Mouse (Mus musculus): ENCODE data around the gene Col1a1. TPM values are rescaled to one million over a fixed set of nuclear protein-coding genes. Genes with fewer than 3 reads are reported as not detected.
"Not testable (repeated sequence)": the region's sequence is repeated elsewhere in the genome, so short reads cannot be mapped to it uniquely, and the experiment has no call there.

Col1a1 gene
- total RNA-seq, 2 experiments from 2014 or later, result 869 to 988 TPM

DNA sequence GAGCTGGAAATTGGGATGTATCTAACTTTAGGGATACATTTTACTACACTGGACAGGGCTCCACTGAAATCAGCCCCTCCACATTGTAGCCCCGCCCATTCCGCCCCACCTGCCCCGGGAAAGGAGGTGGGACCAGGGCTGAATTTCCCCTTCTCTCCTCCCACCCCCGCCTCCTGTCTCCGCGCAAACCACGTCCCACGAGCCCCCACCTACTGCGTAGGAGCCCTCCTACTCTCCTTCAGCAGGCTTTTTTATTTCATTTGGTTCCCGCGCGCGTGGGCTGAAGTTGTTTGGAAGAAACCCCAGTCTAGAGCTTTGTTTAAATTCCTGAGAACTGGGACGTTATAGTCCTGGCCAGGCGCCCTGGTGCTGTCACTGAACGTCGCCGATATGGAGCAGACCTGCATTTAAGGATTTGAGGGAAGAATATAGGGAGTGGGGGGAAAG is 1.3 kb downstream of the Col1a1 start:
- intact Hi-C loops (cut with DNase I), result loop anchor here (1.0 to 5.0 kb wide), 4 partner anchors 71 to 170 kb away; no protein-coding TSS in a partner anchor
- DNase-seq, result no peak

DNA sequence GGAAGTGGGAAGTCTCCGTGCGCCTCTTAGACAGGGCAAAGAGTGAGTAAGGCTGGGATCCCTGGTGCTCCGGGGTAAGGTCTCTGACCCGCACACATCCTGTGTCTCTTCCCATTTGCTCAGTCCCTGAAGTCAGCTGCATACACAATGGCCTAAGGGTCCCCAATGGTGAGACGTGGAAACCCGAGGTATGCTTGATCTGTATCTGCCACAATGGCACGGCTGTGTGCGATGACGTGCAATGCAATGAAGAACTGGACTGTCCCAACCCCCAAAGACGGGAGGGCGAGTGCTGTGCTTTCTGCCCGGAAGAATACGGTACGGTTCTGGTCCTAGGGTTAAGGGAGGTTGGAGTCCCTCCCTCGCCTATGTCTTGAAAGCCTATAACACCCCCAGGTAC is 1.8 kb downstream of the Col1a1 start:
- intact Hi-C loops (cut with DNase I), result loop anchor here (1.0 to 5.0 kb wide), 6 partner anchors 63 to 170 kb away; no protein-coding TSS in a partner anchor
- peak in 1 of 2 experiments; percentile 22 for DNase-seq

GRCm38 (mm10) chr11:94938296-94938695 is 2.3 kb downstream of the Col1a1 start:
- intact Hi-C loops (cut with DNase I), result loop anchor here (2.0 to 5.0 kb wide), 4 partner anchors 63 to 169 kb away; no protein-coding TSS in a partner anchor
- DNase-seq, result no peak

DNA sequence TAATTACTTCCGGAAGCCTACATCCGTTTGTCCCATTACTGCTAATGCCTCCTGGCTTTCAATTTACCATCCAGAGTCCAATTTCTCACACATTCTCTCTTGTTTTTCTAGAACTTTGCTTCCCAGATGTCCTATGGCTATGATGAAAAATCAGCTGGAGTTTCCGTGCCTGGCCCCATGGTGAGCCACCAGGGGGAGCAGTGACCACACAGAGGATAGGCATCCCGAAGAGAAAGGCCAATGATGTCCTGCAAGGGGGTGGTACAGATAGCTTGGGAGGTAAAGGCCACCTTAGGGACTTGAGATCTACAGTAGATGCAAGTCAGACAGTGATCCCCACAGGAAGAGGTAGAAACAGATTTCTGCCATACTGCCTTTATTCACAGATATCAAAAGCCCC is 3.3 kb downstream of the Col1a1 start:
- peak; percentile 85 to 89 for DNase-seq
- intact Hi-C loops (cut with DNase I), result loop anchor here (1.0 to 5.0 kb wide), 5 partner anchors 31 to 168 kb away; no protein-coding TSS in a partner anchor

DNA sequence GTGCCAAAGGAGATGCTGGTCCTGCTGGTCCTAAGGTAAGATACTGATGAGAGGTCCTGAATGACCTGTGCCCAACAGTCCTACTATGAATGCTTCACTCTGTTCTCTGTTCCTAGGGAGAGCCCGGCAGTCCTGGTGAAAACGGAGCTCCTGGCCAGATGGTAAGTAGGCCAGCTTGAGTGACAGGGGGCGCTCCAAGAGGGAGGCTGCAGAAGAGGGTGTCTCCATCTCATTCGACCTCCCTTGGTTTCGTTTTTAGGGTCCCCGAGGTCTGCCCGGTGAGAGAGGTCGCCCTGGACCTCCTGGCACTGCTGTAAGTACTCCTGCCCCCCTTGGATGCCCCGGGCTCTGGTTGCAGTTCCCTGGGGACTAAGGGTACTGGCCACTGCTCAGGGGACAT is 5.1 kb downstream of the Col1a1 start:
- intact Hi-C loops (cut with DNase I), result no loop called here
- peak in 1 of 2 experiments; percentile 35 for DNase-seq

GRCm38 (mm10) chr11:94941776-94942175 is 5.8 kb downstream of the Col1a1 start:
- intact Hi-C loops (cut with DNase I), result no loop called here
- peak in 1 of 2 experiments; percentile 13 for DNase-seq

DNA sequence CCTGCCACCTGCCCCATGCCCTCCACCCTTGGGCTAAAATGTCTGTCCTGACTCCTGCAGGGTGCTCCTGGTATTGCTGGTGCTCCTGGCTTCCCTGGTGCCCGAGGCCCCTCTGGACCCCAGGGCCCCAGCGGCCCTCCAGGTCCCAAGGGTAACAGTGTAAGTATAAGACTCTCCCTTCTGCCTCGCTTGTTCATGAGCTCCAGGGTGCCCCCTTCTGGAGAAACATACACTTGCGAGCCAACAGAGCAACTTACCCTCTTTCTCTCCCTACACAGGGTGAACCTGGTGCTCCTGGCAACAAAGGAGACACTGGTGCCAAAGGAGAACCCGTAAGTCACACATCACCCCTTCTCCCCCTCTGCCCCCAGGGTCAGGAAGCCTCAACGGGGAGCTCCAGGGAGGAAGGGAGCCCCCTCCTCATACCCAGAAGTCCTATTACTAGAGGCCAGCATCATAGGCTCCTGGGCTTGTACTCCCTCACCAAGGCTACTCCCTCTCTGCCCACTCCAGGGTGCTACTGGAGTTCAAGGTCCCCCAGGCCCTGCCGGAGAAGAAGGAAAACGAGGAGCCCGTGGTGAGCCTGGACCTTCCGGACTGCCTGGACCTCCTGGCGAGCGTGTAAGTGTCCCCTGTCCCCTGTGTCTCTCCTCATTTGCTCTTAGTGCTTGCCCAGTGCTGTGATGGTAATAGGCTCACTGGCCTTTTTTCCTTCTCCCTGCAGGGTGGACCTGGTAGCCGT is 6.4 kb downstream of the Col1a1 start:
- intact Hi-C loops (cut with DNase I), result no loop called here
- peak; percentile 62 to 75 for DNase-seq

GRCm38 (mm10) chr11:94943054-94943453 is 7.0 kb downstream of the Col1a1 start:
- intact Hi-C loops (cut with DNase I), result no loop called here
- DNase-seq, result peak; percentile 13 to 40

GRCm38 (mm10) chr11:94944295-94944694 is 8.3 kb downstream of the Col1a1 start:
- DNase-seq, result peak in 1 of 2 experiments; percentile 33
- intact Hi-C loops (cut with DNase I), result no loop called here

GRCm38 (mm10) chr11:94945236-94945635 is 9.2 kb downstream of the Col1a1 start:
- intact Hi-C loops (cut with DNase I), result no loop called here

GRCm38 (mm10) chr11:94952169-94952568 is 16.1 kb downstream of the Col1a1 start:
- intact Hi-C loops (cut with DNase I), result no loop called here
- peak in 1 of 2 experiments; percentile 14 for DNase-seq

More at GRCm38 (mm10) chr11:94945236-94945635, 9.2 kb downstream of the Col1a1 start:
- DNase-seq, result no peak

GRCm38 (mm10) chr11:94955103-94955502 is 19.1 kb downstream of the Col1a1 start:
- no peak for DNase-seq
- intact Hi-C loops (cut with DNase I), result no loop called here

GRCm38 (mm10) chr11:94957693-94958064 is 21.7 kb downstream of the Col1a1 start:
- peak; percentile 73 to 76 for DNase-seq
- intact Hi-C loops (cut with DNase I), result no loop called here

- intact Hi-C loops (cut with DNase I), result no loop called here
- peak; percentile 92 to 93 for DNase-seq
Measured at GRCm38 (mm10) chr11:94958065-94958858, 22.2 kb downstream of the Col1a1 start.

- intact Hi-C loops (cut with DNase I), result no loop called here
- peak in 1 of 2 experiments; percentile 7 for DNase-seq
Measured at GRCm38 (mm10) chr11:94962534-94963101, 26.6 kb downstream of the Col1a1 start.

DNA sequence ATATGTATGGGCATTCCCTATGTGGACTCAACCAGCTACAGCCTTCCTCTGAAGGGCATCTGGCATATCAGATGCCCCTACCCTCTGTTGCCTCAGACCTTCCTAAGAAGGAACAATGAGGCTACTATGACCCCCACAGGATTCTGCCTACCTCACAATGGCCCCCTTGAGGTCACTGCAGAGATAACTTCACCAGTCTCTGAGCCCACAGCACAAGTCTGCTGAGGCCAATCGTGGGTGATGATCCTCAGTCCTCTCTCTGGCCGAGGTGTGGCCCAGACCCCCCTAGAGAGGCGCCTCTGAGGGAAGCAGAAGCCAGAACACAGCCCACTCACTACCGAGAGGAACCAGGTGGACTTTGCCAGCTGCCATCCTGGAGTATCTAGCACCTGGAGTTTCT is 31.4 kb downstream of the Col1a1 start, which contains the start of gene Hils1:
Hils1 (plus strand) TSS at position 175 of the 400 bp plus-strand sequence.
- DNase-seq, result no peak
- intact Hi-C loops (cut with DNase I), result no loop called here

- intact Hi-C loops (cut with DNase I), result no loop called here
- DNase-seq, result peak in 1 of 2 experiments; percentile 4
Measured at GRCm38 (mm10) chr11:94968187-94968586, 32.2 kb downstream of the Col1a1 start.

- not testable (repeated sequence) for DNase-seq
- intact Hi-C loops (cut with DNase I), result loop anchor here (1.0 kb wide), 2 partner anchors 30 to 103 kb away; no protein-coding TSS in a partner anchor
Measured at GRCm38 (mm10) chr11:94969709-94970108, 33.7 kb downstream of the Col1a1 start.

DNA sequence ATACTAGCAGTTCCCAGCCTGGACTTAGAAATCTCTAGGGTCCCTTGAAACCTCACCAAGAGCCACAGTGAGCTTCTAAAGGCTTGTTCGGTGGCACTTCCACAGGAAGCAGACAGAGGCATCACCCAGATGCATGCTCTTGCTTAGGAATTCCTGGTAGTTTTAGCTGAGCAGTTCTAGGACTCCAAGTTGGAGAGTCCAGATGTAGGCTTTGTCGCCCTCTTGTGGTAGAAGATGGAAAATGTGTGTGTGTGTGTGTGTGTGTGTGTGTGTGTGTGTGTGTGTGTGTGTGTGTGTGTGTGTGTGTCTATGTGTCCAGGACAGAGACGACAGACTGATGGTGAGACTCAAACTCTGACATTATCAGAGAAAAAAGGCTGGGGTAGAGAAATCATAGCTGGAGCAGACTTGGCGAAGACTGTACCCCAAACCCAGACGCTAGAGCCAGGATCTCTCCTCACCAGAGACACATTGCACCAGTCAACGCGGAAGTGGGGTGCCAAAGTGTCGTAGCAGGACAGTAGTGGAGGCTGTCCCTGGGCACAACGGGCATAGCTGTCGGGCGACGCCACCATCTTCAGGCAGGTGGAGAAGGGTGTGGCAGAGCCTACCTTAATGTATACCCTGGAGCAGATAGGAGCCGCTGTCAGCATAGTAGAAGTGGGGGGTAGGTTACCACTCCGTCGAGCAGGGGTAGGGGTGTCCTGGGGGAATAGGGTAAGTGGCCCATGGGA is 34.4 kb downstream of the Col1a1 start:
- intact Hi-C loops (cut with DNase I), result loop anchor here (1.0 kb wide), 2 partner anchors 31 to 104 kb away; no protein-coding TSS in a partner anchor
- DNase-seq, result peak; percentile 83 to 91

Data from heart, postnatal 10 days (tissue).